Mouse (Mus musculus): ENCODE data around the gene Cnot8.
"Not testable (repeated sequence)": the region's sequence is repeated elsewhere in the genome, so short reads cannot be mapped to it uniquely, and the experiment has no call there.

DNA sequence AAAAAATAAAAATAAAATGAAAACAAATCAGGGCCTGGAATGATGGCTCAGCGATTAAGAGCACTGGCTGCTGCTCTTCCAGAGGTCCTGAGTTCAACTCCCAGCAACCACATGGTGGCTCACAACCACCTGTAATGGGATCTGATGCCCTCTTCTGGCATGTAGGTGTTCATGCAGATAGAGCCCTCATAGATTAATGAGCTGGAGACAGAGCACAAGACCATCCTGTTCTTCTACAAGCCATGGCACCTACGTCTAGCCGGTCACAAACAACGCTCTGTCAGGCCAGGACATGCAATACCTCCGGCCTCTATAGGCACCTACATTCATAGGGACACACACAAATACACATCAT lies 5.6 kb upstream of the Cnot8 start:
- not testable (repeated sequence) for TF ChIP-seq POLR2A, CTCF (IDR thresholded peaks at IDR 0.05; ENCODE audit: extremely low read depth, insufficient read depth, low read length)
